Mouse (Mus musculus): ENCODE measurements around the gene AL732309.1.
A peak's percentile ranks its signal among the peaks of the same experiment; 100 is the strongest.
"Not testable (repeated sequence)": the region's sequence is repeated elsewhere in the genome, so short reads cannot be mapped to it uniquely, and the experiment has no call there.

Gene AL732309.1

DNA sequence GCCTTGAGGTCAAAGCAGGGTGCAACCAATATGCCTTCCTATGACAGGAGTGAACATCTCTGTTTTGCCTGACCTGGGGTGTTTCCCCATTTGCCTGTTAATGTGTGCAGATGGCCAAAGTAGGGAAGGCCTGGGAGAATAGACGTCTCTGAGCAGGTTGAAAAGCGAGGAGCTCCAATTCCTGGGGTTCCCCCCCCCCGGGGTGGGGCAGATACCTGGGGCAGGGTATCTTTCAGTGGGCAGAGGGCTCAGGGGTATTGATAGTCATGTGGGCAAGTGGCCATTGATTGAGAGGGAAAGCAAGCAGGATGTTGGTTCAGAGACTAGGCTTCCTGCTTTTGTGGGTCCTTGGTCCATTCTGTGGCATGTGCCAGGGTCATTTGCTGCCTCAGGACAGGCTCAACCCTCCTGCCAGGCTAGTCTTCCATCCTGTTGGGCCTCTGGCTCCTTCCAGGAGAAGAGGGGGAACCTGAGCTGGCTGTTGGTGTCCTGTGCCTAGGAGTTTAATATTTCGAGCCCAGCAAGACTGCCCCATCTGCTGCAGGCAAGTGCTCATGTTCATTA, 21.2 kb upstream of the AL732309.1 start:
- no peak for DNase-seq (ENCODE audit: low read depth, low spot score)

GRCm38 (mm10) chr2:25267241-25267640, 20.6 kb upstream of the AL732309.1 start:
- DNase-seq (ENCODE audit: low read depth, low spot score), result no peak

DNA sequence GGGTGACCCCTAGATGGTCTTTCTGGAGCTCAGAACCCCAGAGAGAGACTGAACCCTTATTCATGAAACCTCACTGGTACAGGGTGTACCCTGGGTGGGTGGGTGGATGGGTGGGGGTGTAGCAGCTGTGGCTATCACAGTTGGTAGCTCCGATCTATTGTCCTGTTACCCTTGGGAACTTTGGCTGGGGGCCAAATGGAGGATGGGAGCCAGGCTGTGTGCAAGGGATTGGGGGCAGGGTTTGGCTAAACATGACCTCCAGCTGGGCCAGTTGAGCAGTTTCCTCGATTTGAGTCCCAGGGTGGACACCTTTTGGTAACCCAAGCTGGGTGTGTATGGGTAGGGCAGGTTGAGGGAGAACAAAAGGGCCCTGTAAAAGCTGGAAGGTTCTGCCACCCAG, 20.1 kb upstream of the AL732309.1 start:
- DNase-seq (ENCODE audit: low read depth, low spot score), result no peak

GRCm38 (mm10) chr2:25265897-25266656, 19.4 kb upstream of the AL732309.1 start:
- DNase-seq (ENCODE audit: low read depth, low spot score), result no peak

- no peak for DNase-seq (ENCODE audit: low read depth, low spot score)
These were observed 18.2 kb upstream of the AL732309.1 start for GRCm38 (mm10) chr2:25264851-25265250.

- DNase-seq (ENCODE audit: low read depth, low spot score), result no peak
These were observed 17.6 kb upstream of the AL732309.1 start for GRCm38 (mm10) chr2:25264286-25264660.

DNA sequence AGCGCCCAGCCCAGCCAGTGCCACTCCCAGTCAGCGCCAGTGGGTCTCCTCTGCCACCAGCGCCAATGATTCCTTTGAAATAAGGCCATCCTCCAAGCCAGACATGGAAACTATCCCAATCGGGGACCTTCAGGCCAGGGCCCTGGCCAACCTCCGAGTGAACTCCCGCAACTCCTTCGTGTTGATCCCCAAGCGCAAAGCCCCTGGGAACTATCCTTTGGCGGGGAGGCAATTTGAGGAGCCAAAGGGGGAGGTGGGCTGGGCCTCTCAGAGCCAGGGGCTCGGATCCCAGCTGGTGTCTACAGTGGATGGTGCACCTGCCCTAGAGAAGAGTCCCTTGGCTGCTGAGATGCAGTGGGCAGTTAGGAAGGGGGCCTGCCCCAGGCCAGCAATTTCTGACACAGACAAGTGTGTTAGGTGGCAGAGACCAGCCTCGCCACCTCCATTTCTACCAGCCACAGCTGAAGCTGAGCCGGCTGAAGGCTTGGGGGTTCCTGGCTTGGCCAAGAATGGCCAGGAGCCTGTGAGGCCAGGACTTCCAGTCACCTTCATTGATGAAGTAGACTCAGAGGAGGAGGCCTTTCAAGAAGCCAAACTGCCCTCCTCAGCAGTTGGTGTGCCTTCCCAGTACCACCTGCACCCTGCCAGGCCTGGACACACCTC, 17.1 kb upstream of the AL732309.1 start:
- DNase-seq (ENCODE audit: low read depth, low spot score), result no peak

DNA sequence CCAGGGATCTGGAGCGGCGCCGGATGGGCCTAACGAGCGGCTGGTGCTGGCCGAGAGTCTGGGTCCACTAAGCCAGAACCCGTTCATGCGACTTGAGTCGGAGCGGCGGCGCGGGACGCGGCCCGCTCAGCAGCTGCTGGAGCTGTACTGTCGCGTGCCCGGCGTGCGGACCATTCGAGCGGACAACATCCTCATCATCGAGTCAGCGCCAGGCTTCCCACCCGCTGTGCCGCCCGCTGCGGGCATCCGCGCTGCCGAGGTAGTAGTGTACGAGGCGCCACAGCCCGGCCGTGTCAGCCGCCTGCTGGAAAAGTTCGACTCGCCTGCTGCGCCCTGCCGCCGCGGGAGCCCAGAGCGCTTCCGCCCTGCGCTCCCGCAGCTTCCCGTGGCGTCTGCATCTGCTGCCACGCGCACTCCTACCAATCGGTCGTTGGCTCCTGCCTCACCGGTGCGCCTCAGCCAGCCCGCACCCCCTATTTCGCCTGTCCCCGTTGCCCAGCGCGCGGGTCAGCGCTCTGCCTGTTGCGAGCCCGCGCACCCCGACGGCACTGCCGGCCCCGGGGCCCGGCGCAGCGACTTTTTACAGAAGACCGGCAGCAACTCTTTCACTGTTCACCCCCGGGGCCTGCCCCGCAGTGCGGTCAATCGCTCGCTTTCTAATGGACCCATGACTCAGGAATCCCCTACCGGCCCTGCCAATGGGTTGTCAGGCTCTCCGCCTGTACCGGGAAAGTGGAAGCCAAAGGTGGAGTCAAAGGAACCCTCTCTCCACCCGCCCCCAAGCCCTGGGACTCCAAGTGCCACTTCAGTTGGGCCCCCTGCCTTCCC, 16.3 kb upstream of the AL732309.1 start:
- no peak for DNase-seq (ENCODE audit: low read depth, low spot score)

DNA sequence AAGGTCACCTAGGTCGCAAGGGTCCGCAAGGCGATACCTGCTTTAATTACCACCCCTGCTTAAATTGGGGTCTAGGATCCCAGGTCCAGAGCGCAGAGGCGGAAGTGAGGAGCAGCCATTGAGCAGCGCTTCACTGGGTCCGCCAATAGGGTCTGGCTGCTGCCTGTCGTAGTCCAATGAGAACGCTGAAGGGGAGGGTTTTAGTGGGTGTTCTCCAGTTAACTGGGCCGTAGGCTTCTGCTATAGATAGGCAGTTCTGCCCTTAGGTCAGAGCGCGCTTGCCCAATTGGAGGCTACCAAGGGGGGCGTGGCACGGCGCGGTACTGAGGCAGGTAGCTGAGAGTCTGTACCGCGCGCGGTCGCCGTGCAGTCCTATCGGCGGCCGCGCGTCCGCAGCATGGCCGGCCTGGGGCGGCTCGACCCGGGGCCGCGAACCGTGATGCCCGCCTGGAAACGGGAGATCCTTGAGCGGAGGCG, 15.7 kb upstream of the AL732309.1 start, which contains the start of gene Tprn:
Gene Tprn (plus strand): TSS at position 328 of the 477 bp plus-strand sequence.
- peak; percentile 95 for DNase-seq (ENCODE audit: low read depth, low spot score)

DNA sequence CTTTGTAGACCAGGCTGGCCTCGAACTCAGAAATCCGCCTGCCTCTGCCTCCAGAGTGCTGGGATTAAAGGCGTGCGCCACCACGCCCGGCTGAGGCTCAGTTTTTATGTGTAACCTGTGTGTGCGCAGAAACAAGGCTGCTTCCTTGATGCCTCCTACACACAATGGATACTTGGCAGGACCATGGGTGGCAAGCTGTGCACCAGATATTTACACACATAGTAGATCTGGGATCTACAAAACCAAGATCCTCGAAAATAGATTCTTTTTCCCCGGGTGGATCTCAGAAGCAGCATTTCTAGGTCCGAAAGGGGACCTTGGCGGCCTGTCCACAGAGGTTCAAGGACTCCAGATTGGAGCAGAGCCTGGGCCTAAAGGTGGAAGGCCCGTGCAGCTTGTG, 15.2 kb upstream of the AL732309.1 start:
- DNase-seq (ENCODE audit: low read depth, low spot score), result no peak

DNA sequence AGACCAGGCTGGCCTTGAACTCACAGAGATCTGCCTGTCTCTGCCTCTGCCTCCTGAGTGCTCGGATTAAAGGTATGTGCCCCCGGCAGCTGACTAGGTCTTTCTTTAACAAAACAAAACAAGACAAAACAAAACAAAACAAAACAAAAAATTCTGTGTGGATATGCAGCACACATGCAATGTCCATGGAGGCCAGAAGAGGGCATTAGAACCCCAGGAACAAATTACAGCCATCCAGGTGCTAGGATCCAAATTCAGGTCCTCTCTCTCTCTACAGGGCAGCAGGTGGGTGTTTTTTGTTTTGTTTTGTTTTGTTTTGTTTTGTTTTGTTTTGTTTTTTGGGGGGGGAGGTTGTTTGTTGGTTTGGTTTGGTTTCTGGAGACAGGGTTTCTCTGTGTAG, 12.2 kb upstream of the AL732309.1 start:
- no peak for DNase-seq (ENCODE audit: low read depth, low spot score)

DNA sequence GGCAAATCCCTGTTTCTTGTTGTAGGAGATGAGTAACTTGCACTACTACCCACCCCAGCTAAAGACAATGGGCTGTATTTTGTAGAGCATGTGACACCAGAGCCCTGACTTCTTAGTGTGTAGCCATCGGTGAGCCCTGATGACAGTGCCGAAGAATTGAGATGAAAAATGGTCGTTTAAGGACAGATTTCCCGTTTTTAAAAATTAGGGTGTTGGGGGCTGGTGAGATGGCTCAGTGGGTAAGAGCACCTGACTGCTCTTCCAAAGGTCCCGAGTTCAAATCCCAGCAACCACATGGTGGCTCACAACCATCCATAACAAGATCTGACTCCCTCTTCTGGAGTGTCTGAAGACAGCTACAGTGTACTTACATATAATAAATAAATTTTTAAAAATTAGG, 10.6 kb upstream of the AL732309.1 start:
- DNase-seq (ENCODE audit: low read depth, low spot score), result not testable (repeated sequence)

DNA sequence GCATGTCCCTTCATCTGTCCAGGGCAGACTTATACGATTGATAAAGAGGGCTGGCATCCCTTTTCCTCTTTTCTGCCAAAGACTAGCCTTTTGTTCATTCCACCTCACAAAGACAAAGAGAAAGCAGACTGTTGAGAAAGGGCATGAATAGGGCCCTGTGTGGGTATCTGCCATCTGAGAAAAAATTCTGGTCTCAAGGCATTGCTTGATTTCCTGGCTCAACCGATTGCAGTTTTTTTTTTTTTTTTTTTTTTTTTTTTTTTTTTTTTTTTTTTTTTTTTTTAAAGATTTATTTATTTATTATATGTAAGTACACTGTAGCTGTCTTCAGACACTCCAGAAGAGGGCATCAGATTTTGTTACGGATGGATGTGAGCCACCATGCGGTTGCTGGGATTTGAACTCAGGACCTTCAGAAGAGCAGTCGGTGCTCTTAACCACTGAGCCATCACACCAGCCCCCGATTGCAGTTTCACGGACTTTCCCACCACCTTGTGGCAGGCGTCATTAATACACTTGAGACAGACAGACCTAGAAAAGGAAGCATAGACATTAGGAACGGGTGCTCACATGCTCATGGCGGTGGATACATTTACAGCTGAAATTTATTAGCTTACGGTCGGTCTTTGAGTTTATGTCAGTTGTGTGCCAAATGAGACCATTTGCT, 9.9 kb upstream of the AL732309.1 start:
- not testable (repeated sequence) for DNase-seq (ENCODE audit: low read depth, low spot score)

- DNase-seq (ENCODE audit: low read depth, low spot score), result peak; percentile 83
These were observed 8.7 kb upstream of the AL732309.1 start, which contains the start of gene Tmem203 for GRCm38 (mm10) chr2:25255284-25255779. Tmem203 (plus strand) TSS chr2:25255439.

GRCm38 (mm10) chr2:25252331-25252730, 5.7 kb upstream of the AL732309.1 start:
- no peak for DNase-seq (ENCODE audit: low read depth, low spot score)

DNA sequence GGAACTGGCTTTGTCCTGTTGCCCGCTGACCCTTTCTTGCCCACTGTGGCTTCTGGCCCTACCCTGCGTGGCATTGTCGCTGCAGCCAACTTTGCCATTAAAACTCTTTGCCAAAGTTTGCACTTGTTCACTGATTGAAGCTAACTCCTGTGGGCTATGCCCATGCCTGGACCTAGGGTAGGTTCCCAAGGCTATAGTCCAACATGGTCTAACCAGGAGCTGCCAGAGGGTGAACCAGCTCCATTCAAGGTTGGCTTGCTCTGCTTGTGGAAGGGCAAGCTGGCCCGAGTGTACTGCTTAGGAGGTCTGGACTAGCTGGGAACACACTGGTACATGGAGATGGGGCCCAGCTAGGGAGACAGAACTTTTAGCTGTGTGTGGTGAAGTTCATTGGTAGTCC, 2.5 kb downstream of the AL732309.1 start:
- no peak for DNase-seq (ENCODE audit: low read depth, low spot score)

- no peak for DNase-seq (ENCODE audit: low read depth, low spot score)
These were observed 3.3 kb downstream of the AL732309.1 start for GRCm38 (mm10) chr2:25243342-25243741.

GRCm38 (mm10) chr2:25242101-25242506, 4.6 kb downstream of the AL732309.1 start, which contains the start of the genes Rnf208 and Cysrt1:
Rnf208 (plus strand) TSS chr2:25242255.
Cysrt1 (minus strand) TSS chr2:25242452.
- DNase-seq (ENCODE audit: low read depth, low spot score), result no peak

DNA sequence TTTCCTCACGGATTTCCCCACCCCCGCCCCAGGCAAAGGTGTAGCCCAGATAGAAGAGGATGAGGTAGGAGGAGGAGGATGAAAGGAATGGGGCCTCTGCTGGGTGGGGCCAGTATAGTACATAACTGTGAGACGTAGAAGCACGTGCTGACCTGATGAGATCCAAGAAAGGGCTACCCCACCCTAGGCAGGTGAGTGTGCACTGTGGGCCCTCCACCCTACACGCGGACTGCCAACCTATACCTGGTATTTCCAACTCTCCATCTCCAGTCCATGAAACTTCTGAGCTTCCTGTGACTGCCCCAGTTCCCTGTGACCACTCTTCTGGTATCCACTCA, 5.3 kb downstream of the AL732309.1 start:
- DNase-seq (ENCODE audit: low read depth, low spot score), result no peak

DNA sequence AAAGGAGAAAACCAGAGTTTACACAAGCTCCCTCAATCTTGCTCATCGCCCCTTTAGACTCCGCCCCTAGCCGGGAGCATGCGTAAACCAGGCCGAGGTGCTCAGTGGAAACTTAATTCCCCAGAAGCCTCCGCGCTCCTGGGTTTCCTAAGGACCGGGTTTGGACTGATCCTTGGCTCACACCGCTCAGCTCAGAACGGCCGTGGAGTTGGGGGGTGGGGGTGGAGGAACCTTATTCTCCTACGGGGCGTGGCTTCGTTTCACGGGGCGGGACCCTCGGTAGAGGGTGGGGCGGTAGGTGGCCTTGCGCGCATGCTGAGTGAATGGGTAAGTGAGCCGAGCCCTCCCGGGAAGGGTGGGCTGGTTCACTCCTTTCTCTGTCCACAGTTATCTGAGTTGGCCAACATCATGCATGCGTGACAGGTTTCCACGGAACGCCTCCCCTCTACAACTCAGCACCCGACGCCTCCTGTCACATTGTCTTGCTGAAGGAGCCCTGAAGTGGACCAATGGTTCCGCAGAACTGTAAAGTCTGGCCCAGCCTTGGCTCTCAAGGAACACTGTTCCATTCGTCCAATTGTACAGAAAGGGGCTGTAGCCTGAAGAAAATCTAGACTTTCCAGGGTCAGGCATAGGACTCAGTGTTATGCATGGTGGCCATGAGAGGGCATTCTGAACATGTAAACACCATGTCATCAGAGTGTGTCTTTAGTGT, 5.8 kb downstream of the AL732309.1 start:
- peak; percentile 71 for DNase-seq (ENCODE audit: low read depth, low spot score)

All from brain, embryonic 18.5 days (tissue).